Mouse (Mus musculus) CH12.LX (cell line): ENCODE results near the gene Elovl2.

Experiments used
- CHD2 ChIP-seq: IDR thresholded peaks from 2 replicates; pipeline ENCODE4 v1.6.1; 2011; ENCODE audit warnings: low read length, improper control_type of control experiment
- CTCF ChIP-seq, 2 experiments: IDR thresholded peaks in 1 of 2; conservative IDR thresholded peaks in 1 of 2; 2 replicates each; pipeline ENCODE4 v1.5.1; 2011 to 2012; ENCODE audit warnings: low read depth in 2 of 2, low read length in 2 of 2, improper control_type of control experiment in 1 of 2, inconsistent platforms in 1 of 2, mild to moderate bottlenecking in 1 of 2, moderate library complexity in 1 of 2
- E2F4 ChIP-seq: IDR thresholded peaks from 2 replicates; pipeline ENCODE4 v1.6.1; 2011; ENCODE audit warnings: low read depth, low read length, improper control_type of control experiment; ENCODE audit not compliant: insufficient replicate concordance
- EP300 ChIP-seq: IDR thresholded peaks from 2 replicates; pipeline ENCODE4 v1.6.1; 2011; ENCODE audit warnings: low read length, improper control_type of control experiment
- HCFC1 ChIP-seq: IDR thresholded peaks from 2 replicates; pipeline ENCODE4 v1.6.1; 2012; ENCODE audit warnings: low read depth, mild to moderate bottlenecking, inconsistent platforms, low read length, improper control_type of control experiment
- MAX ChIP-seq: IDR thresholded peaks from 2 replicates; pipeline ENCODE4 v1.6.1; 2011; ENCODE audit warnings: low read length, improper control_type of control experiment
- MAZ ChIP-seq: IDR thresholded peaks from 2 replicates; pipeline ENCODE4 v1.6.1; 2012; ENCODE audit warnings: low read depth, mild to moderate bottlenecking, inconsistent platforms, low read length, improper control_type of control experiment, moderate library complexity
- NRF1 ChIP-seq: IDR thresholded peaks from 2 replicates; pipeline ENCODE4 v1.6.1; 2014; ENCODE audit warnings: low read depth, mild to moderate bottlenecking, inconsistent platforms, low read length, improper control_type of control experiment, moderate library complexity
- POLR2A ChIP-seq: IDR thresholded peaks from 2 replicates; pipeline ENCODE4 v1.6.1; 2011; ENCODE audit warnings: low read depth, mild to moderate bottlenecking, improper control_type of control experiment, low read length
- RCOR1 ChIP-seq: conservative IDR thresholded peaks from 2 replicates; pipeline ENCODE4 v1.6.1; 2012; ENCODE audit warnings: low read depth, mild to moderate bottlenecking, inconsistent platforms, low read length, improper control_type of control experiment
- UBTF ChIP-seq: IDR thresholded peaks from 2 replicates; pipeline ENCODE4 v1.6.1; 2012; ENCODE audit warnings: low read depth, mild to moderate bottlenecking, inconsistent platforms, low read length, improper control_type of control experiment, moderate library complexity
- USF1 ChIP-seq: IDR thresholded peaks from 2 replicates; pipeline ENCODE4 v1.6.1; 2014; ENCODE audit warnings: low read depth, mild to moderate bottlenecking, inconsistent platforms, low read length, improper control_type of control experiment
- ZKSCAN1 ChIP-seq: IDR thresholded peaks from 2 replicates; pipeline ENCODE4 v1.6.1; 2012; ENCODE audit warnings: low read depth, inconsistent platforms, low read length, improper control_type of control experiment, borderline replicate concordance

DNA sequence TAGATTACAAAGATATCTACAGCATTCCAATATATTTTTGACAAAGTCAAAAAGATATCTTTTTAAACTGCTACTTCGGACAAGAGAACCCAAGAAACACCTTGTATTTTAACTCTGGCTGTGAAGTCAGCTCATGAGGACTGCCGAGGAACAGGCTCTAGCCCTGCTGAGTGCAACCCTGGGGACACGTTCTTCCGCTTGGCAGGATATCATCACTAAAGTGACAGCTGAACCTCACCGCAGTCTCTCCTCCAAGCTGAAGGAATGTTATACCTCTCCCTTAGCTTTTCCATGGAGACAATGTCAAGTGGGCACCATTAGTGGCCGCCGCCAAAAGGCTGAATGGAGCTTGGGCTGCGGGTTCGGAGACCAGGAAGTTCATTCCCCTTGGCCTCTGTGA is 16.5 kb downstream of the Elovl2 start:
- no peak for TF ChIP-seq CTCF (conservative IDR thresholded peaks at IDR 0.05 in 1 of 2, IDR thresholded peaks at IDR 0.05 in 1 of 2; ENCODE audit: low read depth in 2 of 2, low read length in 2 of 2)
- no peak for TF ChIP-seq E2F4
- no peak for TF ChIP-seq ZKSCAN1
- no peak for TF ChIP-seq POLR2A
- no peak for TF ChIP-seq CHD2
- TF ChIP-seq EP300, result no peak
- TF ChIP-seq NRF1, result no peak
- no peak for TF ChIP-seq MAX
- no peak for TF ChIP-seq UBTF
- TF ChIP-seq MAZ, result no peak
- no peak for TF ChIP-seq RCOR1
- no peak for TF ChIP-seq HCFC1
- no peak for TF ChIP-seq USF1
